Mouse (Mus musculus) MEL (cell line): ENCODE data around the gene Dennd2a. TPM values are rescaled to one million over a fixed set of nuclear protein-coding genes. Genes with fewer than 3 reads are reported as not detected.

Experiments used
- DNase-seq: peaks from one replicate; pipeline ENCODE4 v3.0.0; 2011; ENCODE audit warnings: low read depth, low spot score
- H3K27ac ChIP-seq: 2 replicates; pipeline ENCODE4 v1.5.1; 2012; ENCODE audit warnings: low read depth, mild to moderate bottlenecking, control low read depth, low read length, moderate library complexity; ENCODE audit not compliant: control insufficient read depth
- H3K27me3 ChIP-seq, 2 experiments: fragments of 150-350 bp in 1 of 2; sonication (generic) in 1 of 2; 2 replicates each; pipeline ENCODE4 v1.6.1; 2012; ENCODE audit warnings: low read length in 2 of 2, mild to moderate bottlenecking in 2 of 2, improper control_type of control experiment in 1 of 2, moderate library complexity in 1 of 2; ENCODE audit not compliant: insufficient read depth in 2 of 2, control insufficient read depth in 1 of 2
- H3K36me3 ChIP-seq, 2 experiments: 2 replicates each; pipeline ENCODE4 v1.6.1; 2012 to 2014; ENCODE audit warnings: low read length in 2 of 2, improper control_type of control experiment in 1 of 2, inconsistent platforms in 1 of 2, mild to moderate bottlenecking in 1 of 2; ENCODE audit not compliant: insufficient read depth in 2 of 2, control insufficient read depth in 1 of 2
- H3K4me1 ChIP-seq, 2 experiments: fragments of 150-350 bp in 1 of 2; sonication (generic) in 1 of 2; 2 replicates each; pipeline ENCODE4 v1.6.1; 2012; ENCODE audit warnings: low read length in 2 of 2, improper control_type of control experiment in 1 of 2, mild to moderate bottlenecking in 1 of 2; ENCODE audit not compliant: insufficient read depth in 2 of 2, control insufficient read depth in 1 of 2
- H3K4me3 ChIP-seq, 2 experiments: fragments of 150-350 bp in 1 of 2; sonication (generic) in 1 of 2; 2 replicates each; pipeline ENCODE4 v1.5.1; 2012; ENCODE audit warnings: low read depth in 2 of 2, low read length in 2 of 2, mild to moderate bottlenecking in 2 of 2, moderate library complexity in 2 of 2, control low read depth in 1 of 2, improper control_type of control experiment in 1 of 2; ENCODE audit not compliant: control insufficient read depth in 1 of 2, insufficient read depth in 1 of 2
- H3K79me2 ChIP-seq: 2 replicates; pipeline ENCODE4 v1.6.1; 2012; ENCODE audit warnings: mild to moderate bottlenecking, low read length, moderate library complexity; ENCODE audit not compliant: control insufficient read depth, poor library complexity, insufficient read depth
- H3K9ac ChIP-seq: 2 replicates; pipeline ENCODE4 v1.6.1; 2012; ENCODE audit warnings: low read depth, mild to moderate bottlenecking, control low read depth, low read length, moderate library complexity; ENCODE audit not compliant: control insufficient read depth, poor library complexity, severe bottlenecking
- H3K9me3 ChIP-seq: fragments of 150-350 bp; sonication (generic); replicated peaks from 2 replicates; pipeline ENCODE4 v1.6.1; 2012; ENCODE audit warnings: mild to moderate bottlenecking, low read length, improper control_type of control experiment, moderate library complexity; ENCODE audit not compliant: insufficient read depth
- BHLHE40 ChIP-seq: IDR thresholded peaks from 2 replicates; pipeline ENCODE4 v1.6.1; 2012; ENCODE audit warnings: low read depth, mild to moderate bottlenecking, inconsistent platforms, low read length, improper control_type of control experiment, borderline replicate concordance
- CHD1 ChIP-seq: IDR thresholded peaks from 2 replicates; pipeline ENCODE4 v1.6.1; 2012; ENCODE audit warnings: low read depth, mild to moderate bottlenecking, inconsistent platforms, low read length, improper control_type of control experiment
- CTCF ChIP-seq, 3 experiments: IDR thresholded peaks in 2 of 3; conservative IDR thresholded peaks in 1 of 3; 2 replicates each; pipeline ENCODE4 v1.5.1; 2011 to 2012; ENCODE audit warnings: low read length in 3 of 3, low read depth in 2 of 3, mild to moderate bottlenecking in 2 of 3, improper control_type of control experiment in 1 of 3, inconsistent platforms in 1 of 3, mixed read lengths in 1 of 3, moderate library complexity in 1 of 3; ENCODE audit not compliant: control insufficient read depth in 1 of 3, insufficient read depth in 1 of 3, poor library complexity in 1 of 3, severe bottlenecking in 1 of 3
- ELF1 ChIP-seq: IDR thresholded peaks from 2 replicates; pipeline ENCODE4 v1.6.1; 2014; ENCODE audit warnings: low read depth, mild to moderate bottlenecking, inconsistent platforms, low read length, improper control_type of control experiment, moderate library complexity
- GATA1 ChIP-seq: IDR thresholded peaks from 2 replicates; pipeline ENCODE4 v1.6.1; 2011; ENCODE audit warnings: low read depth, low read length, improper control_type of control experiment
- JUND ChIP-seq: IDR thresholded peaks from 2 replicates; pipeline ENCODE4 v1.6.1; 2011; ENCODE audit warnings: low read depth, mild to moderate bottlenecking, improper control_type of control experiment, low read length
- MEF2A ChIP-seq: IDR thresholded peaks from 2 replicates; pipeline ENCODE4 v1.6.1; 2014; ENCODE audit warnings: low read depth, mild to moderate bottlenecking, inconsistent platforms, low read length, improper control_type of control experiment; ENCODE audit not compliant: poor library complexity, insufficient replicate concordance, severe bottlenecking; ENCODE audit errors: extremely low read depth
- MYB ChIP-seq: IDR thresholded peaks from 2 replicates; pipeline ENCODE4 v1.6.1; 2011; ENCODE audit warnings: mild to moderate bottlenecking, low read depth, low read length, improper control_type of control experiment
- MYC ChIP-seq: IDR thresholded peaks from 2 replicates; pipeline ENCODE4 v1.6.1; 2011; ENCODE audit warnings: low read depth, mild to moderate bottlenecking, low read length, improper control_type of control experiment, moderate library complexity
- POLR2A ChIP-seq, 2 experiments: IDR thresholded peaks; 2 replicates each; pipeline ENCODE4 v1.6.1; 2011 to 2012; ENCODE audit warnings: low read length in 2 of 2, mild to moderate bottlenecking in 2 of 2, control low read depth in 1 of 2, improper control_type of control experiment in 1 of 2, low read depth in 1 of 2, moderate library complexity in 1 of 2; ENCODE audit not compliant: control insufficient read depth in 1 of 2, insufficient read depth in 1 of 2, poor library complexity in 1 of 2
- RAD21 ChIP-seq: IDR thresholded peaks from 2 replicates; pipeline ENCODE4 v1.6.1; 2011; ENCODE audit warnings: mild to moderate bottlenecking, low read depth, low read length, improper control_type of control experiment
- SIN3A ChIP-seq: IDR thresholded peaks from 2 replicates; pipeline ENCODE4 v1.6.1; 2012; ENCODE audit warnings: low read length, improper control_type of control experiment, inconsistent platforms
- SMC3 ChIP-seq: IDR thresholded peaks from 2 replicates; pipeline ENCODE4 v1.6.1; 2011; ENCODE audit warnings: low read depth, low read length, improper control_type of control experiment
- TAL1 ChIP-seq: IDR thresholded peaks from 2 replicates; pipeline ENCODE4 v1.6.1; 2012; ENCODE audit warnings: mild to moderate bottlenecking, inconsistent platforms, low read length, moderate library complexity, mixed read lengths
- UBTF ChIP-seq: IDR thresholded peaks from 2 replicates; pipeline ENCODE4 v1.6.1; 2012; ENCODE audit warnings: low read depth, mild to moderate bottlenecking, inconsistent platforms, low read length, improper control_type of control experiment, moderate library complexity, borderline replicate concordance; ENCODE audit not compliant: insufficient read depth
- USF1 ChIP-seq: IDR thresholded peaks from 2 replicates; pipeline ENCODE4 v1.6.1; 2014; ENCODE audit warnings: low read depth, mild to moderate bottlenecking, inconsistent platforms, low read length, improper control_type of control experiment, moderate library complexity
- ZC3H11A ChIP-seq: IDR thresholded peaks from 2 replicates; pipeline ENCODE4 v1.6.1; 2012; ENCODE audit warnings: low read depth, mild to moderate bottlenecking, inconsistent platforms, low read length, improper control_type of control experiment
- ZKSCAN1 ChIP-seq: IDR thresholded peaks from 2 replicates; pipeline ENCODE4 v1.6.1; 2012; ENCODE audit warnings: low read depth, mild to moderate bottlenecking, inconsistent platforms, low read length, improper control_type of control experiment, moderate library complexity
- ZNF384 ChIP-seq: IDR thresholded peaks from 2 replicates; pipeline ENCODE4 v1.6.1; 2012; ENCODE audit warnings: low read depth, mild to moderate bottlenecking, inconsistent platforms, low read length, improper control_type of control experiment
- polyA plus RNA-seq, 2 experiments: library from polyadenylated mRNA; stranded (reverse) in 1 of 2; unstranded in 1 of 2; fragments of >175 nt in 1 of 2; fragments of >200 nt in 1 of 2; gene quantifications; 2 replicates each; pipeline versions ENCODE4 v1.2.1 to v1.2.4; 2012; ENCODE audit warnings: low replicate concordance in 2 of 2, low read depth in 1 of 2; ENCODE audit not compliant: insufficient read length in 2 of 2, insufficient read depth in 1 of 2, missing spikeins in 1 of 2
- total RNA-seq: library from RNA; depleted of rRNA; stranded (reverse); fragments of 300-350 nt; gene quantifications from 2 replicates; pipeline ENCODE4 v1.2.3, GENCODE M21; 2012

Gene Dennd2a
- total and polyA plus RNA-seq, 3 experiments, result 0.15 TPM; not detected in 2

GRCm38 (mm10) chr6:39592401-39593214 is 34.9 kb upstream of the Dennd2a start, which contains the start of gene Ndufb2 (continued):
- TF ChIP-seq MYB, result no peak
- TF ChIP-seq CTCF (IDR thresholded peaks at IDR 0.05 in 2 of 3, conservative IDR thresholded peaks at IDR 0.05 in 1 of 3; ENCODE audit: control insufficient read depth in 1 of 3, insufficient read depth in 1 of 3, low read depth in 2 of 3, low read length in 3 of 3, poor library complexity in 1 of 3, severe bottlenecking in 1 of 3), result no peak
- no peak for TF ChIP-seq CHD1
- no peak for TF ChIP-seq GATA1
- TF ChIP-seq UBTF, result no peak
- TF ChIP-seq SMC3, result no peak
- peak; percentile 69; the same call in 1 of the 2 replicates for TF ChIP-seq MYC
- TF ChIP-seq ZNF384, result no peak
- TF ChIP-seq SIN3A, result peak; percentile 75
- TF ChIP-seq ZC3H11A, result no peak
- peak; percentile 56; the same call in 1 of the 2 replicates for TF ChIP-seq ZKSCAN1
- TF ChIP-seq MEF2A, result peak; percentile 53; the same call in 1 of the 2 replicates
- TF ChIP-seq, all 39 proteins: peak for 22

- peaks cover 0 to 8% of the 10 kb centered on the region in 2 experiments; a peak in 2 of 4 replicates for H3K36me3 ChIP-seq
- H3K27me3 ChIP-seq, result no peaks in the 10 kb centered on the region
- H3K9ac ChIP-seq, result peak overlapping the region; percentile 84
- no peak overlapping the region for H3K27ac ChIP-seq
- peaks cover 3 to 9% of the 10 kb centered on the region in 2 experiments; a peak in 3 of 4 replicates for H3K4me1 ChIP-seq
- peak overlapping the region in 1 of 2 experiments; percentile 98; a peak in 2 of 4 replicates for H3K4me3 ChIP-seq
- H3K79me2 ChIP-seq, result peaks cover 14% of the 10 kb centered on the region
- H3K9me3 ChIP-seq, result no peaks in the 10 kb centered on the region
- DNase-seq, result no peak
- TF ChIP-seq ZKSCAN1 (no peak), POLR2A (IDR thresholded peaks at IDR 0.05; ENCODE audit: control insufficient read depth in 1 of 2, insufficient read depth in 1 of 2, low read depth in 1 of 2, low read length in 2 of 2, poor library complexity in 1 of 2) (no peak), CHD1 (no peak), TAL1 (no peak), GATA1 (no peak), JUND (no peak), BHLHE40 (no peak), ELF1 (no peak), USF1 (no peak), RAD21 (no peak), UBTF (no peak), ZC3H11A (no peak)
Observed at GRCm38 (mm10) chr6:39591481-39591880, 33.8 kb upstream of the Dennd2a start.
